Comparison of ENCODE assay signal across 20 mouse cellular contexts in genomic region chr19:16584546-16584945, GRCm38 (mm10).
"Had no signal": no experiment of that assay in that cellular context is flagged by ENCODE, and none has a peak within 500 bp of the region (broad histone marks: within the 10 kb centered on the region; RNA-seq: fewer than 3 reads in every experiment).

No protein-coding gene starts in this region.

- H3K36me3 ChIP-seq: limb, embryonic 12.5 days; limb, embryonic 15.5 days; lung, embryonic 15.5 days; midbrain, embryonic 10.5 days; midbrain, embryonic 13.5 days; stomach, embryonic 15.5 days had no signal

- H3K4me1 ChIP-seq: lung, embryonic 15.5 days; megakaryocyte, embryonic 14.5 days; midbrain, embryonic 10.5 days; midbrain, embryonic 13.5 days; stomach, embryonic 15.5 days had no signal

- H3K27me3 ChIP-seq: limb, embryonic 12.5 days; limb, embryonic 15.5 days; lung, embryonic 15.5 days; midbrain, embryonic 13.5 days; stomach, embryonic 15.5 days had no signal

- DNase-seq: kidney, adult 18-20 months; kidney, adult 9 months; kidney, postnatal 14 days; kidney, postnatal 4 days; left cerebral cortex, postnatal 4 days; liver, postnatal 0 days; lung, postnatal 36 days; right cerebral cortex, postnatal 4 days; thymus, postnatal 25 days had no signal

- H3K27ac ChIP-seq: limb, embryonic 12.5 days; limb, embryonic 15.5 days; liver, embryonic 14.5 days; lung, embryonic 15.5 days; midbrain, embryonic 10.5 days; midbrain, embryonic 13.5 days; stomach, embryonic 15.5 days had no signal

- ATAC-seq: liver, postnatal 0 days; midbrain, embryonic 13.5 days; midbrain, embryonic 16.5 days had no signal

- H3K4me2 ChIP-seq: limb, embryonic 12.5 days; limb, embryonic 15.5 days; liver, embryonic 11.5 days; lung, embryonic 15.5 days; midbrain, embryonic 13.5 days; stomach, embryonic 15.5 days had no signal

- H3K4me3 ChIP-seq: limb, embryonic 12.5 days; limb, embryonic 15.5 days; lung, embryonic 15.5 days; megakaryocyte, embryonic 14.5 days; midbrain, embryonic 10.5 days; midbrain, embryonic 13.5 days; myocyte; stomach, embryonic 15.5 days had no signal

- H3K9me3 ChIP-seq: limb, embryonic 15.5 days; lung, embryonic 15.5 days; midbrain, embryonic 10.5 days; midbrain, embryonic 13.5 days; stomach, embryonic 15.5 days had no signal

- H3K9ac ChIP-seq: limb, embryonic 12.5 days; limb, embryonic 15.5 days; liver, embryonic 14.5 days; liver, postnatal 0 days; lung, embryonic 15.5 days; midbrain, embryonic 13.5 days; stomach, embryonic 15.5 days had no signal
